Mouse (Mus musculus): ENCODE data around the gene Gm20388.

GRCm38 (mm10) chr8:120391856-120392255, 481.2 kb downstream of the Gm20388 start:
- TF ChIP-seq CTCF (IDR thresholded peaks at IDR 0.05; ENCODE audit: insufficient read depth, low read depth, low read length) (no peak), POLR2A (IDR thresholded peaks at IDR 0.05; ENCODE audit: insufficient read depth, low read depth, low read length) (no peak)

Measured in olfactory bulb, adult 2 months (tissue).